Mouse (Mus musculus): Measurements from ENCODE around the gene Gm13275.
"Not testable (repeated sequence)": the region's sequence is repeated elsewhere in the genome, so short reads cannot be mapped to it uniquely, and the experiment has no call there.

DNA sequence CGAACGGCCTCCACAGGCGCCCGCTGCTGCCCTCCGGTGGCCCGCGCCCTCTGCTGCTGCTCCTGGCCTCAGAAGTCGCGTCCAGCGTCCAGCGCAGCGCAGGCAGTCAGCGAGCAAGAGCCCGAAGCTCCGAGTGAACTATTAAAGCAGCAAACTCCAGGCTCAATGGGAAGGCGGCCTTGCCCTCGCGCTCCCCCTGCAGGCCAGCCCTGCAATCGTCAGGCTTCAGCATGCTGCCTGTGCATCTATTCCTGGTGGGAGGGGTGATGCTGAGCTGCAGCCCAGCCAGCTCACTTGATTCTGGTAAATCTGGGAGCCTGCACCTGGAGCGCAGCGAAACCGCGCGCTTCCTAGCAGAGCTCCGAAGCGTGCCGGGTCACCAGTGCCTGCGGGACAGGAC, 5.9 kb upstream of the Gm13275 start, which contains the start of gene Gm13277:
- peak; percentile 52 for TF ChIP-seq CTCF (IDR thresholded peaks at IDR 0.05)
- TF ChIP-seq EP300 (IDR thresholded peaks at IDR 0.05; ENCODE audit: insufficient read depth, low read depth, low read length), result not testable (repeated sequence)
